Mouse (Mus musculus) CH12.LX (cell line): ENCODE measurements around the gene S1pr3. TPM values are rescaled to one million over a fixed set of nuclear protein-coding genes. Genes with fewer than 3 reads are reported as not detected.

Source experiments
- DNase-seq: peaks from one replicate; pipeline ENCODE4 v3.0.0-alpha.2; 2013; ENCODE audit errors: extremely low read depth
- H3K27ac ChIP-seq: 2 replicates; pipeline ENCODE4 v1.5.1; 2012; ENCODE audit warnings: low read depth, mild to moderate bottlenecking, control low read depth, moderate library complexity; ENCODE audit not compliant: insufficient read depth
- H3K27me3 ChIP-seq: replicated peaks from 2 replicates; pipeline ENCODE3; 2012; ENCODE audit warnings: inconsistent platforms
- H3K36me3 ChIP-seq, 2 experiments: replicated peaks in 1 of 2; 2 replicates each; pipeline versions ENCODE3 to v1.6.1; 2012; ENCODE audit warnings: inconsistent platforms in 1 of 2, low read length in 1 of 2, mild to moderate bottlenecking in 1 of 2, mixed read lengths in 1 of 2, moderate library complexity in 1 of 2; ENCODE audit not compliant: control insufficient read depth in 1 of 2, insufficient read depth in 1 of 2
- H3K4me1 ChIP-seq, 2 experiments: 2 replicates each; pipeline ENCODE4 v1.6.1; 2012; ENCODE audit warnings: inconsistent platforms in 1 of 2, moderate library complexity in 1 of 2; ENCODE audit not compliant: insufficient read depth in 2 of 2, control insufficient read depth in 1 of 2
- H3K4me2 ChIP-seq: 2 replicates; pipeline ENCODE4 v1.6.1; 2012; ENCODE audit warnings: low read depth, mild to moderate bottlenecking, control low read depth; ENCODE audit not compliant: poor library complexity, insufficient read depth, severe bottlenecking
- H3K4me3 ChIP-seq, 3 experiments: fragments of 150-350 bp in 1 of 3; sonication (generic) in 1 of 3; replicated peaks in 1 of 3; 2 replicates each; pipeline versions ENCODE3 to v1.5.1; 2011 to 2012; ENCODE audit warnings: low read depth in 2 of 3, low read length in 2 of 3, mild to moderate bottlenecking in 2 of 3, moderate library complexity in 2 of 3, control low read depth in 1 of 3, improper control_type of control experiment in 1 of 3, inconsistent platforms in 1 of 3, mixed read lengths in 1 of 3; ENCODE audit not compliant: poor library complexity in 1 of 3
- H3K79me2 ChIP-seq: replicated peaks from 2 replicates; pipeline ENCODE4 v1.6.1; 2012; ENCODE audit warnings: mild to moderate bottlenecking, moderate library complexity; ENCODE audit not compliant: control insufficient read depth, poor library complexity, insufficient read depth, severe bottlenecking; ENCODE audit errors: extremely low read depth
- H3K9ac ChIP-seq: 2 replicates; pipeline ENCODE4 v1.6.1; 2012; ENCODE audit warnings: low read depth, mild to moderate bottlenecking, control low read depth, moderate library complexity; ENCODE audit not compliant: insufficient read depth
- H3K9me3 ChIP-seq: replicated peaks from 2 replicates; pipeline ENCODE3; 2012; ENCODE audit warnings: low read length, inconsistent platforms, mixed read lengths
- BHLHE40 ChIP-seq: IDR thresholded peaks from 2 replicates; pipeline ENCODE4 v1.6.1; 2011; ENCODE audit warnings: mild to moderate bottlenecking, low read depth, low read length, improper control_type of control experiment
- CHD1 ChIP-seq: IDR thresholded peaks from 2 replicates; pipeline ENCODE4 v1.6.1; 2012; ENCODE audit warnings: low read depth, low read length, improper control_type of control experiment, inconsistent platforms
- CHD2 ChIP-seq: IDR thresholded peaks from 2 replicates; pipeline ENCODE4 v1.6.1; 2011; ENCODE audit warnings: low read length, improper control_type of control experiment
- CTCF ChIP-seq, 2 experiments: IDR thresholded peaks in 1 of 2; conservative IDR thresholded peaks in 1 of 2; 2 replicates each; pipeline ENCODE4 v1.5.1; 2011 to 2012; ENCODE audit warnings: low read depth in 2 of 2, low read length in 2 of 2, improper control_type of control experiment in 1 of 2, inconsistent platforms in 1 of 2, mild to moderate bottlenecking in 1 of 2, moderate library complexity in 1 of 2
- E2F4 ChIP-seq: IDR thresholded peaks from 2 replicates; pipeline ENCODE4 v1.6.1; 2011; ENCODE audit warnings: low read depth, low read length, improper control_type of control experiment; ENCODE audit not compliant: insufficient replicate concordance
- ELF1 ChIP-seq: IDR thresholded peaks from 2 replicates; pipeline ENCODE4 v1.6.1; 2014; ENCODE audit warnings: low read depth, mild to moderate bottlenecking, inconsistent platforms, low read length, improper control_type of control experiment
- EP300 ChIP-seq: IDR thresholded peaks from 2 replicates; pipeline ENCODE4 v1.6.1; 2011; ENCODE audit warnings: low read length, improper control_type of control experiment
- ETS1 ChIP-seq: conservative IDR thresholded peaks from 2 replicates; pipeline ENCODE4 v1.6.1; 2012; ENCODE audit warnings: low read depth, mild to moderate bottlenecking, inconsistent platforms, low read length, improper control_type of control experiment, moderate library complexity
- HCFC1 ChIP-seq: IDR thresholded peaks from 2 replicates; pipeline ENCODE4 v1.6.1; 2012; ENCODE audit warnings: low read depth, mild to moderate bottlenecking, inconsistent platforms, low read length, improper control_type of control experiment
- IRF4 ChIP-seq: IDR thresholded peaks from 2 replicates; pipeline ENCODE4 v1.6.1; 2014; ENCODE audit warnings: low read depth, mild to moderate bottlenecking, inconsistent platforms, low read length, improper control_type of control experiment
- JUN ChIP-seq: IDR thresholded peaks from 2 replicates; pipeline ENCODE4 v1.6.1; 2011; ENCODE audit warnings: low read depth, mild to moderate bottlenecking, low read length, improper control_type of control experiment, moderate library complexity; ENCODE audit not compliant: insufficient read depth
- JUND ChIP-seq: conservative IDR thresholded peaks from 2 replicates; pipeline ENCODE4 v1.6.1; 2011; ENCODE audit warnings: low read depth, low read length, improper control_type of control experiment
- KAT2A ChIP-seq: IDR thresholded peaks from 2 replicates; pipeline ENCODE4 v1.6.1; 2012; ENCODE audit warnings: low read length, improper control_type of control experiment, inconsistent platforms; ENCODE audit not compliant: insufficient replicate concordance
- MAX ChIP-seq: IDR thresholded peaks from 2 replicates; pipeline ENCODE4 v1.6.1; 2011; ENCODE audit warnings: low read length, improper control_type of control experiment
- MAZ ChIP-seq: IDR thresholded peaks from 2 replicates; pipeline ENCODE4 v1.6.1; 2012; ENCODE audit warnings: low read depth, mild to moderate bottlenecking, inconsistent platforms, low read length, improper control_type of control experiment, moderate library complexity
- MEF2A ChIP-seq: IDR thresholded peaks from 2 replicates; pipeline ENCODE4 v1.6.1; 2014; ENCODE audit warnings: low read depth, mild to moderate bottlenecking, inconsistent platforms, low read length, improper control_type of control experiment, borderline replicate concordance
- MXI1 ChIP-seq: IDR thresholded peaks from 2 replicates; pipeline ENCODE4 v1.6.1; 2011; ENCODE audit warnings: mild to moderate bottlenecking, low read depth, low read length, improper control_type of control experiment
- MYC ChIP-seq: IDR thresholded peaks from 2 replicates; pipeline ENCODE4 v1.6.1; 2011; ENCODE audit warnings: low read depth, mild to moderate bottlenecking, improper control_type of control experiment, low read length
- NELFE ChIP-seq: IDR thresholded peaks from 2 replicates; pipeline ENCODE4 v1.6.1; 2011; ENCODE audit warnings: low read depth, low read length, improper control_type of control experiment
- NRF1 ChIP-seq: IDR thresholded peaks from 2 replicates; pipeline ENCODE4 v1.6.1; 2014; ENCODE audit warnings: low read depth, mild to moderate bottlenecking, inconsistent platforms, low read length, improper control_type of control experiment, moderate library complexity
- PAX5 ChIP-seq: IDR thresholded peaks from 2 replicates; pipeline ENCODE4 v1.6.1; 2012; ENCODE audit warnings: low read length, inconsistent platforms, mixed read lengths
- POLR2AphosphoS2 ChIP-seq: IDR thresholded peaks from 2 replicates; pipeline ENCODE4 v1.6.1; 2011; ENCODE audit warnings: low read depth, low read length, improper control_type of control experiment
- RAD21 ChIP-seq: IDR thresholded peaks from 2 replicates; pipeline ENCODE4 v1.6.1; 2011; ENCODE audit warnings: low read depth, mild to moderate bottlenecking, low read length, improper control_type of control experiment, moderate library complexity
- RCOR1 ChIP-seq: conservative IDR thresholded peaks from 2 replicates; pipeline ENCODE4 v1.6.1; 2012; ENCODE audit warnings: low read depth, mild to moderate bottlenecking, inconsistent platforms, low read length, improper control_type of control experiment
- SIN3A ChIP-seq: IDR thresholded peaks from 2 replicates; pipeline ENCODE4 v1.6.1; 2012; ENCODE audit warnings: low read length, improper control_type of control experiment, inconsistent platforms
- SMC3 ChIP-seq: IDR thresholded peaks from 2 replicates; pipeline ENCODE4 v1.6.1; 2011; ENCODE audit warnings: low read depth, low read length, improper control_type of control experiment
- TBP ChIP-seq: conservative IDR thresholded peaks from 2 replicates; pipeline ENCODE4 v1.6.1; 2011; ENCODE audit warnings: low read depth, low read length, improper control_type of control experiment
- TCF12 ChIP-seq: IDR thresholded peaks from 2 replicates; pipeline ENCODE4 v1.6.1; 2014; ENCODE audit warnings: low read depth, mild to moderate bottlenecking, inconsistent platforms, low read length, improper control_type of control experiment
- UBTF ChIP-seq: IDR thresholded peaks from 2 replicates; pipeline ENCODE4 v1.6.1; 2012; ENCODE audit warnings: low read depth, mild to moderate bottlenecking, inconsistent platforms, low read length, improper control_type of control experiment, moderate library complexity
- USF1 ChIP-seq: IDR thresholded peaks from 2 replicates; pipeline ENCODE4 v1.6.1; 2014; ENCODE audit warnings: low read depth, mild to moderate bottlenecking, inconsistent platforms, low read length, improper control_type of control experiment
- USF2 ChIP-seq: conservative IDR thresholded peaks from 2 replicates; pipeline ENCODE4 v1.6.1; 2011; ENCODE audit warnings: low read depth, low read length, improper control_type of control experiment
- ZC3H11A ChIP-seq: IDR thresholded peaks from 2 replicates; pipeline ENCODE4 v1.6.1; 2012; ENCODE audit warnings: low read depth, mild to moderate bottlenecking, inconsistent platforms, low read length, improper control_type of control experiment
- ZMIZ1 ChIP-seq: IDR thresholded peaks from 2 replicates; pipeline ENCODE4 v1.6.1; 2012; ENCODE audit warnings: low read depth, mild to moderate bottlenecking, inconsistent platforms, low read length, improper control_type of control experiment
- ZNF384 ChIP-seq: IDR thresholded peaks from 2 replicates; pipeline ENCODE4 v1.6.1; 2012; ENCODE audit warnings: low read depth, low read length, improper control_type of control experiment, inconsistent platforms
- dilution Hi-C: fragments of 300-500 bp; cut with MboI; formaldehyde crosslinking; loops from 2 replicates; pipeline ENCODE4 v1.14.3; 2020; ENCODE audit warnings: low sequenced_read_pairs; ENCODE audit not compliant: extremely low pct_unique_long_range_greater_than_20kb, extremely low pct_ligation_motif_present
- in situ Hi-C: fragments of 300-500 bp; cut with MboI; formaldehyde crosslinking; loops from 3 replicates; pipeline ENCODE4 v1.14.3; 2019; ENCODE audit warnings: low sequenced_read_pairs, low pct_ligation_motif_present, low pct_unique_long_range_greater_than_20kb, mixed read lengths
- polyA plus RNA-seq: library from polyadenylated mRNA; unstranded; fragments of >175 nt; gene quantifications from 2 replicates; pipeline ENCODE4 v1.2.1, GENCODE M21; 2012; ENCODE audit warnings: low read depth; ENCODE audit not compliant: insufficient read length
- total RNA-seq, 2 experiments: library from RNA; depleted of rRNA; stranded (reverse); fragments of 300-350 nt in 1 of 2; fragments of >200 nt in 1 of 2; gene quantifications; 2 replicates each; pipeline ENCODE4 v1.2.3; 2012 to 2014

Gene S1pr3
- total and polyA plus RNA-seq, 3 experiments, result 7.5 to 33.4 (median 8.6) TPM

DNA sequence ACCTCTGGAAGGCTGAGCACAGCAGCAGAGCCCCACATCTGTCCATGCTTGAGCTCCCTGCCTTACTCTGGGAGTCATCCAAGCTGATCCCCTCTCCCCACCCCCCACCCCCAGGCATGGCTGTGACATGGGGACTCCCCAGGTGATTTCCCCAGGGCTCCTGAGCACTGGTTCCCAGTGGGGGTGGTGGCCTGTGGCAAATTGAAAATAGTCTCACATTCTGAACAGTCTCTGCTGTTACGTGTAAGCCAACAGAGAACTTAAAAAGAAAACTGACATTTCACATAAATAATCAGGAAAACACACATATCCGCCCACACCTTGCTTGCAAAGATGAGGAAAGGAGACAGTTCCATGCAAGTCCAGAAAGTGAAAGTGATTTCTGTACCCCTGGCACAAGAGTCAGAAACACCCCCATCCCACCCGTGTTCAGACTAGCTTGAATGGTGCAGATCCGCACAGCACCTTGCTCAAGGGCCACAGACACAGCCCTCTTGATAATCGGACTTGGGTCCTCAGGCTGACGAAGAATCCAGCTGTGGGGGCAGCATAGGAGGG is 17.0 kb upstream of the S1pr3 start (continued):
- TF ChIP-seq EP300 (peak; percentile 96), PAX5 (no peak), HCFC1 (peak; percentile 48; the same call in 1 of the 2 replicates), IRF4 (peak; percentile 87), USF1 (no peak), SIN3A (peak; percentile 83), ELF1 (0 out of 2 replicates have a peak, but pooled peaks have one; percentile 20), NRF1 (peak; percentile 5; the same call in 1 of the 2 replicates), ZC3H11A (no peak), SMC3 (peak; percentile 27; the same call in 1 of the 2 replicates), BHLHE40 (peak; percentile 87), MAZ (peak; percentile 95), RAD21 (no peak; the same call in none of the 2 replicates), RCOR1 (peak; percentile 91), UBTF (no peak), E2F4 (no peak), CHD2 (peak; percentile 97), MAX (peak; percentile 73)

DNA sequence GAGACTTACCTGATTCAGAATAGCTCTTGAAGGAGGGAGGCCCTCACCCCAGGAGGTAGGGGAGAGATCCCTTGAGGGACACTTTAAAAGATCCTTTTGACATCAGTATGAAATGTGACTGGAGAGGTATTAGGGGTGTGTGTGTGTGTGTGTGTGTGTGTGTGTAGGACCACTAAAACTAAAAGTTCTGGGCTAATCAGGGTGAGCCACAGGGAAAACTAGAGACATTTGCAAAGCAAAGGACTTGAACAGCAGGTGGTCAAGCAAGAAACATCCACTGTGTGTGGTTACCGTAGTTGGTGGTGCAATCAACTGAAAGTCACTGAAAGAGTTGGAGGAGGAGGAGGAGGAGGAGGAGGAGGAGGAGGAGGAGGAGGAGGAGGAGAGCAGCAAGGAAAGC is 16.2 kb upstream of the S1pr3 start:
- Histone ChIP-seq H3K9ac (peak overlapping the region; percentile 68), H3K4me1 (peaks cover 38 to 68% of the 10 kb centered on the region in 2 experiments), H3K27me3 (no peaks in the 10 kb centered on the region), H3K9me3 (peaks cover 21% of the 10 kb centered on the region), H3K79me2 (no peaks in the 10 kb centered on the region), H3K4me2 (peak overlapping the region; percentile 69), H3K4me3 (peak overlapping the region in 2 of 3 experiments; percentile 10 to 32), H3K27ac (peak overlapping the region; percentile 93), H3K36me3 (no peaks in the 10 kb centered on the region)
- peak; percentile 68 for DNase-seq
- dilution Hi-C loops (no loop called here), in situ Hi-C loops (loop anchor here (5.0 kb wide), 1 partner anchor 70 kb away; no protein-coding TSS in a partner anchor)
- TF ChIP-seq TCF12 (peak; percentile 87), ZC3H11A (no peak), JUN (no peak), TBP (0 out of 2 replicates have a peak, but pooled peaks have one; percentile 9), JUND (0 out of 2 replicates have a peak, but pooled peaks have one; percentile 17), MEF2A (peak; percentile 87; the same call in 1 of the 2 replicates), CHD1 (no peak), MXI1 (no peak), RCOR1 (no peak), KAT2A (0 out of 2 replicates have a peak, but pooled peaks have one; percentile 61), MYC (0 out of 2 replicates have a peak, but pooled peaks have one; percentile 66), NRF1 (no peak), ZNF384 (no peak), UBTF (no peak), RAD21 (no peak; the same call in none of the 2 replicates), CHD2 (peak; percentile 66; the same call in 1 of the 2 replicates), CTCF (conservative IDR thresholded peaks at IDR 0.05 in 1 of 2, IDR thresholded peaks at IDR 0.05 in 1 of 2; ENCODE audit: low read depth in 2 of 2, low read length in 2 of 2) (no peak), SIN3A (peak; percentile 61; the same call in 1 of the 2 replicates), MAX (peak; percentile 75), ELF1 (no peak), HCFC1 (no peak), POLR2AphosphoS2 (no peak), BHLHE40 (peak; percentile 68), USF2 (no peak), IRF4 (peak; percentile 56), EP300 (peak; percentile 78), E2F4 (no peak), ETS1 (peak; percentile 78), NELFE (peak; percentile 24; the same call in 1 of the 2 replicates), ZMIZ1 (no peak)
